Mouse (Mus musculus): Measurements from ENCODE around the gene Sgpp2. TPM values are rescaled to one million over a fixed set of nuclear protein-coding genes. Genes with fewer than 3 reads are reported as not detected.

Gene Sgpp2
- total RNA-seq, 2 experiments from 2014 or later, result 3.8 to 4.2 TPM

DNA sequence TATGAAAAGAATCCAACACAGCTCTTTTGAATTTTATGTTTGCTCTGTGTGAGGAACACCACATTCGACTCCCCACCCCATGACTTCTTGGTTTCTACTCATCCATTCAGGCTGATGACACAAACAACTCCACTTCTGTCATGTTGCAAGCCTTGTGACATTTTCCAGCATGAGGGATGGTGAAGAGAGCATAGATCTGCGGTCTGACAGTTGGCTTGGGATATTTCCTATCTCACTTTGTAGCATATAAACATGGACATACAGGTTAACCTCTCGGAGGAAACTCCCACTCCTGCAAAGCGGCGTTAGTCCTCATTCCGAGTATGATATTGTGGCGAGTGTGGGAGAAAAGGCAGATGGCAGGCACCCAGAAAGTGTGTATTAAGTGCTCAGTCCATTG lies 27.6 kb downstream of the Sgpp2 start:
- DNase-seq (ENCODE audit: extremely low spot score in 1 of 2, low spot score in 1 of 2), result no peak

- DNase-seq (ENCODE audit: extremely low spot score in 1 of 2, low spot score in 1 of 2), result no peak
Observed at GRCm38 (mm10) chr1:78338212-78338611, 28.1 kb downstream of the Sgpp2 start.

GRCm38 (mm10) chr1:78339941-78340340 lies 29.8 kb downstream of the Sgpp2 start:
- DNase-seq (ENCODE audit: extremely low spot score in 1 of 2, low spot score in 1 of 2), result no peak

DNA sequence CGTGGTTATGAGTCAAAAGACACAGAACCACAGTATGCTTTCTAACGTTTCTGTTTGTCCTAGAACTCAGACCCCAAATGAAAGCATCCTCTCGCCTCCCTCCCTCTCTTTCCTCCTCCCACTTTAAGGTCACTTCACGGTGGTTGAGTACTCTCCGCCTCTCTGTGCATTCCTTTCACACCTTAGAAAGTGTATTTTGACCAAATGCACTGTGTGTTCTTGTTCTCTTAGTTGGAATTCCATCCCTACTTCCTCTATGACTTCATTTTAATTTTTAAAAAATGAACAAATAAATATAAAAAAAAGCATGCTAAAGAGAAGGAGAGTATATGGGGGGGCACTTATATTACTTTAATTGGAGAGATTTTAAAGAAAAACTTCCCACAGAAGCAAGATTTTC lies 30.4 kb downstream of the Sgpp2 start:
- no peak for DNase-seq (ENCODE audit: extremely low spot score in 1 of 2, low spot score in 1 of 2)

DNA sequence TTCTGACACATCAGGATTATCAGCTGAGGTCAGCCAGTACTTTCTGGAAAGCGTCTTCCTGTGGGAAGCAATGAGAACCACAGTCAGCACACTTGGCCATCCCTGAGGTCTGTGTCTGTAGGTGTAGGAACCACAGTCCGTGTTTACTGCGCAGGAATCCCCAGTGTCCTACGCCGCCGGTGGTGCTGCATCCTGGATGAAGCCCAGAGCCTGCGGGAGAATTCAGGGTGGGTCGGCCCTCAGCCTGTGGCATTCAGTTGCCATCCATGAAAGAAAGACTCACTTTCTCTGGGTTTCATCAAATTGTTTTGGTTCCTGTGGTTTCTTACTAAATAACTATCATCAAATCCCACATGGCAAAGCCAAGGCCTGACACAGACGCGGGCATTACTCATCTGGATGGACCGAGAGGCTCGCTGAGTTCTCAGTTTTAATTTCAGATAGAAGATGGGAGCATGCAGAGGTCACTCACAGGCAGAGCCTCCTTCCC lies 37.2 kb downstream of the Sgpp2 start:
- DNase-seq (ENCODE audit: extremely low spot score in 1 of 2, low spot score in 1 of 2), result no peak

DNA sequence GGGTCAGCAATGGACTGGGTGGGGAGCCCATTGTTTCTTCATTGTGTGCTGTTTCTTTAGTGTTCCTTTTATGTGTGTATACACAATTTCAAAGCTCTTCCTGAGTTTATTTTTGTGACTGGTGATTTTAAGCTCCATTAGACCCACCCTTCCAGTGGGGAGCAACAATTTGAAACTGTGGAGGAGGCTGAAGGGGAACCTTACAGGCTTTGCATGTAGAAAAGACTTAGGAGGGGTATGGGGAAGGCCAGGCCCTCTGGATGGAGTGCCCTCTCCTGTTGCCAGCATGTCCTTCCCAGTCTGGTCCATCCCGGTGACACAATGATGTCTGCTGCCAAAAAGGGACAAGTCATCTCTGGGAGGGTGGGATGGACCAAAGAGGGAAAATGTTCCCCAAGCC lies 39.1 kb downstream of the Sgpp2 start:
- DNase-seq (ENCODE audit: extremely low spot score in 1 of 2, low spot score in 1 of 2), result no peak

GRCm38 (mm10) chr1:78353254-78353653 lies 43.1 kb downstream of the Sgpp2 start:
- DNase-seq (ENCODE audit: extremely low spot score in 1 of 2, low spot score in 1 of 2), result no peak

DNA sequence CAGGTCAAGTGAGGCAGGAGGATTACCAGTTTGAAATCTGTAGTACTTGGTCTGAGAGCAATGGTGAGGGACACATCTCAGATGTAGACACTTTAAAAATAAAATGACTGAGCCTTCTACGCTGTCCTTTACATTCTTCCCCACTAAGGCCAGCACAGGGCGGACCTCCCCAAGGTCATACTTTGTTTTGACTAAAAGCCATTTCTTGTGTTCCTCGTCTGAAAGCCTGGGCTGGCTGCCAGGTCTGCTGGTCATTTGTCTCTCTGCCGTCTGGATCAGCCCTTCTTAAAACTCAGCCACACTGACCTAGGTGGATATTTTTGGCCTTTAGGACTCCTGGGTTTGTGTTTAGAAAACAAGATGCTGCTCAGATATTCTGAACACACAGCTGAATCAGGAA lies 45.0 kb downstream of the Sgpp2 start:
- DNase-seq (ENCODE audit: extremely low spot score in 1 of 2, low spot score in 1 of 2), result no peak

- no peak for DNase-seq (ENCODE audit: extremely low spot score in 1 of 2, low spot score in 1 of 2)
Observed at GRCm38 (mm10) chr1:78357415-78357814, 47.3 kb downstream of the Sgpp2 start.

DNA sequence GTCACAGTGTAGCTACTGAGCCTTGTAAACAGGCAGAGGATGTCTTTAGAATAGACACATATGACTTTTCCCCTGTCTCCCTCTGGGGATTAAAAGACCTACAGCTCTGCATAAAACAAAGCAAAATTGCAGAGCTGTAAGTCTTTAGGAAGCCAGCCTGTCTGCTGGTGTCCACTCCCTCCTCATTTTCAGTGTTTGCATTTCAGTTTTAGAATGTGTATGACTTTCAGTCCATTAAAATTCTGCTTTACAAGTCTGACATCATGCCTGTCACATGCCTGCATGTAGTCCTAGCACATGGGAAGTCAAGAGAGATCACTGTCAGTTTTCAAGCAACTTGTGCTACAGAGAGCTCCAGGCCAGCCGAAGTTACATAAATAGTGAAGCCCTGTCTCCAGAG lies 47.7 kb downstream of the Sgpp2 start:
- no peak for DNase-seq (ENCODE audit: extremely low spot score in 1 of 2, low spot score in 1 of 2)

DNA sequence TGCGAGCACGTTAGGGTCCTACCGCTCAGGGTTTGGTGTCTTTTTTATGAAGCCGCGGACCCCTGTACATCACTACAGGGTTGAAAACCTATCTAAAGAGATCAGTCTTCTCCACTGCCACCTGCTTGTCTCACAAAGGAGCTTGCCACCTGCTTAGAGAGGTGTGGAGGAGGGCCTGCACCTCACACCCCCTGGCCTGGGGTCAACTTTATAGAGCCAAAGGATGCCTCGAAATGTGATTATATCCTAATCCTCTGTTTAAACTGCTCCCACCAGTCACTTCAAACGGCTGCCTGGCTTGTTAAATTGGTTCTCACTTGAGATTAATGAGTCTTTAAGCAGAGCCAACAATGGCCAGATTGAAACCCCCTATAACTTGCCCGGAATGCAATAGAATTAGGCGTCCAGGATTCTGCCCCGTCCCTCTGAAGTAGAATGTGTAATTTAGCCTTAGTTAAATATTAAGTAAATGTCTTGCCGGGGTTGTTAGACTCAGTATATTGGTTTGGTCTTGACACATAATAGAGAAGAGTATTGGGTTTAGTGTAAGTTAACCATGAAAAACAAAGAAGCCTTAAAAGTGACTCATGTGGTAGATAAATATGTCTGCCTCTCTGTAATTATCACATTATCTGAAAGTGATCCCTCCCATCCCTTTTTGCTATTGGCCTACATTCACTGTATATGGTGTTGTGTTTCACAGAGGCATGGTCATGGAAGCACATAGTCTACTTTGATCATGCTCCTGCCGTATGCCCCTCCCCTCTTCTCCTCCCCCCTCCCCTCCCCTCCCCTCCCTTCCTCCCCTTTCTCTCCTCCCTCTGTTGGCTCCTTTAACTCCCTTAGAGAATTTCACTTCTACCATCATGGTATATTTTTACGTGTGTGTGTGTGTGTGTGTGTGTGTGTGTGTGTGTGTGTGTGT lies 54.1 kb downstream of the Sgpp2 start:
- DNase-seq (ENCODE audit: extremely low spot score in 1 of 2, low spot score in 1 of 2), result no peak

DNA sequence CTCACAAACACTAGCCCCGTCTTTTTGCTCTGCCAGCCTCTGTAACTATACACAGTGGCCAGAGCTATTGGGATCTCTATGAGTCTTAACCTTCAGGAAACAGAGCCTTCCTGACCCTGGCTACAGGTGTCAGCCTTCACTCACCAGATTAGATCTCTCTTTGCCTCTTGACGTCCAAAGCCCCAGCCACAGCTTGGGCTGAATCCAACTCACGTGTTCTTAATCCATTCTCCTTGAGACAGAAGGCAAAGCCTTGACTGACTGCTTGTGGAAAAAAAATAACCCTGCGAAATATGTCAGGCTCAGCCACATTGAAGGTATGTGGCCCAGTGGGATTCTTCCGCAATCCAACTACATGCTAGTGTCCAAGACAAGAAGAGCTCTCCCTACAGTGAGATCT lies 57.7 kb downstream of the Sgpp2 start:
- no peak for DNase-seq (ENCODE audit: extremely low spot score in 1 of 2, low spot score in 1 of 2)

- no peak for DNase-seq (ENCODE audit: extremely low spot score in 1 of 2, low spot score in 1 of 2)
Observed at GRCm38 (mm10) chr1:78370121-78370520, 60.0 kb downstream of the Sgpp2 start.

GRCm38 (mm10) chr1:78371569-78372236 lies 61.6 kb downstream of the Sgpp2 start:
- no peak for DNase-seq (ENCODE audit: extremely low spot score in 1 of 2, low spot score in 1 of 2)

GRCm38 (mm10) chr1:78372316-78372715 lies 62.2 kb downstream of the Sgpp2 start:
- no peak for DNase-seq (ENCODE audit: extremely low spot score in 1 of 2, low spot score in 1 of 2)

DNA sequence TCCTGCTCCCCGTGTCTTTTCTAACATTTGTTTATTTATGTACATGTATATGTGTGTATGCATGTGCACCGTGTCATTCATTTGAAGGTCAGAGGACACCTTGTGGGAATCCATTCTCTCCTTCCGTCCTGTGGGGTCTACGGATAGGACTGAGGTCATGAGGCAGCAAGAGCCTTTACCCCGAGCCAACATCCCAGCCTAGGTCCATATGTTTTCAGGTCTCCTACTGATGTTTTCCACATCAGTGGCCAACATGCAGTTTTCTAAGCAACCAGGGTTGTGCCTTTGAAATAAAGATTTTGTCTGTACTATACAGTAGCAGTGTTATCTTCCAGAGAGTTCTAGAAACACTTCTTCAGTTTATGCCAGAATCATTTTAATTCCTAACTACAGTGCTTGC lies 63.7 kb downstream of the Sgpp2 start:
- DNase-seq (ENCODE audit: extremely low spot score in 1 of 2, low spot score in 1 of 2), result no peak

DNA sequence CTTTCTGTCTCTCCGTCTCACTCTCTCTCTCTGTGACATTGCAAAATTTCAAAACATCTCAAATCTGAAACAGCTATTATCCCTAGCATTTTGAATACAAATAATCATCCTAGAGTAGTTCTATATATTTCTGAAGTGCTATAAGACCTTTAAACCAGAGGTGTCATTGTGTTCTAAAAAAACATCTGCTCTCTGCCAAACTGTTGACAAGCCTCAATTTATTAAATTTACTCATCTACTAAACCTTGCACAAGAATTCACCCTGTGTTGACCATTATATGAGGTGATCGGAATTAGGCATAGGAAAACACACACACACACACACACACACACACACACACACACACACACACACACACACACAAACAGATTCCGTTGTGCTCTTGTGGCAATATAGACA lies 64.9 kb downstream of the Sgpp2 start:
- no peak for DNase-seq (ENCODE audit: extremely low spot score in 1 of 2, low spot score in 1 of 2)

GRCm38 (mm10) chr1:78380950-78381349 lies 70.8 kb downstream of the Sgpp2 start:
- no peak for DNase-seq (ENCODE audit: extremely low spot score in 1 of 2, low spot score in 1 of 2)

DNA sequence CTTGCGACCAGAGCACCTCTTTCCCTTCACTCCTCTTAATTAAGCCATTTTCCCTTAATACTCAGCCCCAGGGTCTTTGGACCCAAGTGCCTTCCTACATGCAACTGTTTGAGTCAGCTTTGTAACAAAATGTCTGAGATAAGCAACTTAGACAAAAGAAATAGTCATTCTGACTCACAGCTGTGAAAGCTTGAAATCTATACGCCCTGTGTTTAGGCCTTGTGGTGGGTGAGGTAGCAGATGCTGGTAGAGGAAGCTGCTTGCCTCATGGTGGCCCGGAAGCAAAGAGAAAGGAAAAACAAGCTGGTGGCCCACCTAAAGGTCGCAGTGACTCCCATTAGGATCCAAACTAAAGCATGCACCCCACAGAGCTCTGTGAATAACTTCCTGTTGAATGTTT lies 77.7 kb downstream of the Sgpp2 start:
- no peak for DNase-seq (ENCODE audit: extremely low spot score in 1 of 2, low spot score in 1 of 2)

DNA sequence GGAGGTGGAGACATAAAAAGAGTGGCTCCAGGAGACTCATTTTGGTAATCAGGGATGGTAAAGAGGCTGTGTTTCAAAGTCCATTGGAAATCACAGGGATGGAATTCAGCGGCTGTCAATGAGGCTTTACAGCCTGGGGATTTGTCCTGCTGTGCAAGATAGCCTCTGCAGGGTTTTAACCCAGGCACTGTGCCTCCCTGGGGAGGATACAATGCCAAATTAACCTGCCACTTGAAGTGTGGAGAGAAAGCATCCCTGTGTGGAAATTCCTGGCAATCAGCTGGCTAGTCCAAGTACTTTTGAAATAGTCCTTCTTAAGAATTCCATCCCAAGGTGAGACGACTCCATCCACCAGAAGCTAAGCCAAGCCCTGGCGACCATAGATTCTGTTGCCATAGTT lies 78.7 kb downstream of the Sgpp2 start:
- DNase-seq (ENCODE audit: extremely low spot score in 1 of 2, low spot score in 1 of 2), result no peak

DNA sequence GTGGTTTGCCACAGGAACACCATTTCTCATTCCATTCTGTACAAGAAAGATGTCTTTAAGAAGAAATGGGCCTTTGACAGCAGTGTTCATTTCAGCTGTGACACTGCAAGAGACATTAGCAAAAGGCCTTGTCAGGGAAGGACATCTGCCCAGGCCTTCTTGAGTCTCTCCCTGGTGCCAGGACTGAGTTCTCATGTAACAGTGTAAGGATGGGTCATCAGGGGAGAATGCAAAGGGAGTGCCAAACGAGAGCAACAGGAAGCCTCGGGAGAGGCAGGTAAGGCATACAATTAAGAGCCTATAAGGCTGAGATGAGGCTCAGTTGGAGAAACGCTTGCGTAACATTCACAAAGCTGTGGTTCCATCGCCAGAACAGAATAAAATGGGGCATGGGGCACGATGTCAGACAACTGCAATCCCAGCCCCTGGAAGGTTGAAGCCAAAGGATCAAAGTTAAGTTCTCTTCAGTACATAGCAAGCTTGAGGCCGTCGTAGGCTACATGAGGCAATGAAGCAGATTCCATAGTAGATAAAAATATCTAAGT lies 85.1 kb downstream of the Sgpp2 start:
- no peak for DNase-seq (ENCODE audit: extremely low spot score in 1 of 2, low spot score in 1 of 2)

All from layer of hippocampus, postnatal 25 days (tissue).